Mouse (Mus musculus): ENCODE data around the gene Gm3286.
"Not testable (repeated sequence)": the region's sequence is repeated elsewhere in the genome, so short reads cannot be mapped to it uniquely, and the experiment has no call there.

The Gm3286 gene

DNA sequence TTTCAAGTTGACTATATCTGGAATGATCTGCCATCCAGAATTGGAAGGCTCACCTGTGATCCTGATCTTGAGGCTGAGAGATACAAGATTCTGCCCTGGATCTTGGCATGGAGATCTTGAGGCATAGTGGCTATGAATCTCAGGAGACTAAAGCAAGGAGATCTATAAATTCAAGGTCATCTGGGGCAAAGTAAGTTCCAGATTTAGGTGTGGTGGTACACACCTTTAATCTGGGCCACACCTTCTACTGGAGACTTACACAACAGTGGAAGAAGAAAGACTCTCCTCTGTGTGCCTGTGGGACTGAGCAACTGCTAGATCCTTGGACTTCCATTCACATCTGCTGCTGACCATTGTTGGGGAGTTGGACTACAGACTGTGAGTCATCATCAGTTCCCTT is at the start of gene Gm3286:
Gene Gm3286 (plus strand): TSS at position 301 of the 400 bp plus-strand sequence.
- DNase-seq: not testable (repeated sequence)

All from spleen, adult 18-20 months (tissue).